Mouse (Mus musculus) c-Kit-positive CD71-negative TER-119-negative erythroid progenitor cells, embryonic 14.5 days (primary cell): ENCODE measurements around the gene Crispld2.

ENCODE experiments used
- DNase-seq: peaks from one replicate; pipeline ENCODE4 v3.0.0-alpha.2; 2013; ENCODE audit warnings: low read depth

Crispld2 gene

GRCm38 (mm10) chr8:120036111-120036510, 43.9 kb downstream of the Crispld2 start:
- DNase-seq, result no peak

GRCm38 (mm10) chr8:120036578-120036977, 44.3 kb downstream of the Crispld2 start:
- no peak for DNase-seq

DNA sequence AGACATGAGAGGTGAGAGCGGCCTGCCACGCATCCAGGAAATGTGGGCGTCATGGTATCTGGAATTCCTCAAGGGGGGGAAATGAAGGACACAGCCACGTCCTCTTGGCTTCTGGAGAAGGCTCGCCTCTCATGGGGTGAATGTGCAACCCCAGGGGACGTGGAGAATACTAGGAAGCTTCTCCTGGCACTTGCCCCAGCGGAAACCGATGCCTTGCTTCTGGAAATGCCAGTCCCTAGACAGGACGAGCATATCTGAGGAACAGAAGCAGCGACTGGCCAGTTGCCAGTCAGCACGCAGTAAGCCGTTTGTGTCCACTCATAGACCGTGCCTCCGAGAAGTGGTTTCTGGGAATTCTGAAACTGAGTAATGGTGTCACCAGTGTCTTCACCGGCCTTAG, 45.0 kb downstream of the Crispld2 start:
- DNase-seq, result no peak

- DNase-seq, result no peak
Observed at GRCm38 (mm10) chr8:120037611-120038010, 45.4 kb downstream of the Crispld2 start.

- DNase-seq, result no peak
Observed at GRCm38 (mm10) chr8:120038741-120039140, 46.5 kb downstream of the Crispld2 start.

DNA sequence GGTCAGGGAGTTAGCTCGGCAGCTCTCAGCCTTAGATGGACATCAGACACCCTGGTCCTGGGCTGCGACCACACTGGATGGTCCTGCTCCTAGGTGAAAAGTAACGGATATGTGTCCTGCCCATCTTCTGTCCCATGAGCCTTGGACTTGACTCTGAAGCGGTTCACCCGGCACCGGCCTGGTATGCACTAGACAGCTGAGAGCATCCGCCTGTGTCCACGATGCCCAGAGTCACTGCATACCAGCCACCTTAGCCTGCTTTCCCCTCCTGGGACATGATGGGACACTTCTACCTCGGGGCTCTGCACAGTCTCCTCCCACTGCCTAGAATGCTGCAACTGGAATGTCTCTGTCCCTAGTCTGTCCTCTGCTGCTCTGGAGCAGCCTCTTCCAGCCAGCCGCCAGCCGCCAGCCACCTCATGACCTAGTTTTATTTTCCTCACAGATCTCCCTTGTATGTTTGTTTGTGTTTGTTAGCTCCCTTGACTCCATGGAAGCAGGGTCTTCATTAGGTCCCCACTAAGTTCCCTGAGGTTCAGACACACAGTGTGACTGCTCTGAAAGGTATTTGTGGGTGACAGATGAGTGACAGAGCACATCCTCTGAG, 47.2 kb downstream of the Crispld2 start:
- DNase-seq, result no peak

DNA sequence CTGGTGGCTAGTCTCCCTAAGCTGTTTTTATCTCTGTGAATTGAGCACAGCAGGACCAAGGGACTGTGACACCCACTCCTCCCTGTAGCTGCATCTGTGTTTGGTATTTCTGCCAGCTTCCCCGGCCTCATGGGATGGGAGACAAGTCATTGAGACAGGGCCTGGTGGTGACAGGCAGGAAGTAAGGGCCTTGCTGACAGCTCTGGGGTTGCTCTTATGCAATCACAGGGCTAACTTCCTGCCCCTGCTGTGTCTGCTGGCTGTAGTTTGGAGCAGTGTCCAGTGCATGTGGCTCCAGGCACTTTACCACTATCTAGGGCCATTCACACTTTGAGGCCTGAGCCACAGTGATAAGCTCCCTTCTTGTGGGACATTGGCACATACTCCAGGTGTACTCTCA, 48.6 kb downstream of the Crispld2 start:
- no peak for DNase-seq

DNA sequence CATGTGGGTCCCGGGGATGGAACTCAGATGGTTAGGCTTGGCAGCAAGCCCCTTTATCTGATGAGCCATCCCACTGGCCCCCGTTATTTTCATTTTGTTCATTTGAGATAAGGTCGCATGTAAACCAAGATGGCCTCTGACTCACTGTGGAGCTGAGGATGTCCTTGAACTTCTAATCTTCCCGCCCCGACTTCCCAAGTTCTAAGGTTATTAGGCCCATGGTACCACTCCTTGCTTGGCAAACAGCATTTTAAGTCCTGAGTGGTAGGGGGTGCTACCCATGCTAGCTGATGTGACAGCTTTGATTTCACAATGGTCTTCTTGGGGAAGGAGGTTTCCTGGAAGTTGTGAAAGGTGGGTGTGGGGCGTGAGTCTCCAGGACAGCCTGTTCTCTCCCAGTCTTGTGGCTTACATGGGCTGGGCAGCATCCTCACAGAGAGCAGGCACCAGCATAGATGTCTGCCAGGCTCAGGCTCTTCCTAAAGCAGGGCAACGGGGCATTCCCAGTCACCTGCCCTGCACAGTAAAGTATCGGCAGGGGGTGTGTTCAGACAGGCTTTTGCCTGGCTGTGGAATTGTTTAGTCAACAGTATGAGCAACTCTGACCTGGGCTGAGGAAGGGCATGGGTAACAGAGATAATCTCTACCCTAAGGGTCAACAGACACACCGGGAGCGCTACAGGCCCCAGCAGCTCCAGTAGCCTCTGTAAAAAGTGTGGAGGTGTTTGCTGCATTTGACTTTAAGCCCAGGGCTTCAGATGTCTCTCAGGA, 50.5 kb downstream of the Crispld2 start:
- no peak for DNase-seq

- DNase-seq, result no peak
Observed at GRCm38 (mm10) chr8:120044907-120045306, 52.7 kb downstream of the Crispld2 start.

DNA sequence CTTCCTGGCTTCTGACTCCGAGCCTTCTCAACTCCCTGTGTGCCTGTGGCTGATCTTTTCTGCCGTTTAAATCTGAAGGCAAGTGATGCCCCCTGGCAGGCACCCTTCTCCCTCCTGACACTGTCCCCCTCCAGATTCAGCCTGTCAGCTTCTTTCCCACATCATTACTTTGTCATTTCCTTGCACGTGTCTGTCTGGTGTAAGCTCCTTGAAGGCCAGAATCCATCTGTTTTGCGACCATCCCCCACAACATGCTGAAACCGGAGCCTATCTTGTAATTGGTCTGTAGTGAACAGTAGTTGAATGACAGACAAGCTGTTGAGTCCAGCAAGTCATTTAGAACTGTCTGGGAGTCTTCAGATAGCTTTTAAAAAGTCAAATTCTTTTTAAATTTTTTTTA, 53.2 kb downstream of the Crispld2 start:
- no peak for DNase-seq

- DNase-seq, result no peak
Observed at GRCm38 (mm10) chr8:120046258-120047020, 54.2 kb downstream of the Crispld2 start.

GRCm38 (mm10) chr8:120049949-120050348, 57.7 kb downstream of the Crispld2 start:
- no peak for DNase-seq

- DNase-seq, result no peak
Observed at GRCm38 (mm10) chr8:120050376-120050775, 58.1 kb downstream of the Crispld2 start.

DNA sequence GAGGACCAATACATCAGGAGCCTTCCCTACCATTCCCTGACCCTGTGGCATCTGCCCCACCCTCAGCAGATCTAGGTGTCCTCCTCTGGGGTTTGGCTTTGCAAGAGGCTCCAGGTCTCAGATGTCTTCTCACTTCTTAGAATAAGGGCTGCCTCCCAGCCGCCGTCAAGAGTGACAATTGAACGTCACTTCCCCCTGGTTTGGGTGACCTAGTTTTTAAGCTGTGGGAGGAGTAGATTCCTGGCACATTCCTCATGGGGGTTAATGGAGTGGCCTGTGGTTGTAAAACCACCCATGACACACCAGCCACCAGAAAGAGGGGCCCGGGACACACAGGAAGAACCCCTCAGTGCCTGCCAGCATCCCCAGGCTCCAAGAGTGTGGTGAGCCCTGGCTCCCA, 58.8 kb downstream of the Crispld2 start:
- DNase-seq, result no peak

DNA sequence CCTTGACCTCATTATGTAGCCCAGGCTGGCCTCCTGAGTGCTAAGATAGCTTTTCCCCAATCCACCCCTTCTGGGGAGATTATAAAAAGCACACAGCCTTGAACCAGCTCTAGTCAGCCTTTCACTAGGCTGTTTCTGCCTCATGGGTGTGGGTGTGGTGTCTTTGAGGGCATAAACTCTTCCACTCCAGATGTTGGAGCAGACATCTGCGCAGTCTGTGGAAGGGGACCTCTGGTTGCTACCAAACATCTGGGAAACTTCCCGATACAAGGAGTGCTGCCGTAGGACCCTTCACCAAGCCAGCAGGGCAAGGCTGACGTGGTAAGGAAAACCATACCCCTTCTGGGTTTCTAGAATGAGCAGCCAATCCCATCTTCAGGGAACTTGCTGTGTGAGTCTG, 59.7 kb downstream of the Crispld2 start:
- no peak for DNase-seq

DNA sequence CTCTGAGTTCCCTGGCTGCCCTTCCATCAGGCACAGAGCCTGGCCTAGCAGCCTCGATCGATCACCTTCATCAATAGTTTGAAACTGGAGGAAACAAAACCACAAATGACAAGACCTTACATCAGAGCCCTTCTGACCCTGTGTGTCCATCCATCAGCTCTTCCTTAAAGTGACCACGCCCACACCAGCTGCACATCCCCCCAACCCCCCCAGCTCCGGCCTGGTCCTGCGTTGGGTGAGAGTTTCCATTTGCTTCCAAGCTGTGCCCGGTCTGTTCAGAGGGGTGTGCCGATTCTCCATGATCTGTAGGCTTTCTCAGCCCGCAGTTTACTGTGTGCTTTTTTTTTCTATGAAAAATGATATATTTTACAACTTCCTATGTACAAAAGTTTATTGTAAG, 60.1 kb downstream of the Crispld2 start:
- DNase-seq, result no peak

DNA sequence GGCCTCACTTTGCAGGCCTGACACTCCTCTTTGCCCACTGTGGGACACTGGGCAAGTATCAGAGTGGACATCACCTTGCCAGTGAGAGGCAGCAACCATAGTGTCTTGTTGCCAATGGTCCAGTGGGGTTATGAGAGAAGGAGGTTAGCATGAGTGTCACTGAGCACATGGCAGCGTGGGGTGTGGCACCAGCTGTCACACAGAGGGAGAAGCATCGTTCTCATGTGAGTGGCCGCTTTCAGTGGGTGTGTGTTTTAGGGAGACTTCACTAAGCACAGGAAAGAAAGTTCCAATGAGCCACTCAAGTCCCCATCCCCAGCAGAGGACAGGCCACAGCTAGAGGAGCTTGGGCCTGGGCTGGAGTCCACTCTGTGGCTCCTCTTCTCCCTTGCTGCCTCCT, 62.6 kb downstream of the Crispld2 start:
- DNase-seq, result no peak

- no peak for DNase-seq
Observed at GRCm38 (mm10) chr8:120057078-120057477, 64.8 kb downstream of the Crispld2 start.

DNA sequence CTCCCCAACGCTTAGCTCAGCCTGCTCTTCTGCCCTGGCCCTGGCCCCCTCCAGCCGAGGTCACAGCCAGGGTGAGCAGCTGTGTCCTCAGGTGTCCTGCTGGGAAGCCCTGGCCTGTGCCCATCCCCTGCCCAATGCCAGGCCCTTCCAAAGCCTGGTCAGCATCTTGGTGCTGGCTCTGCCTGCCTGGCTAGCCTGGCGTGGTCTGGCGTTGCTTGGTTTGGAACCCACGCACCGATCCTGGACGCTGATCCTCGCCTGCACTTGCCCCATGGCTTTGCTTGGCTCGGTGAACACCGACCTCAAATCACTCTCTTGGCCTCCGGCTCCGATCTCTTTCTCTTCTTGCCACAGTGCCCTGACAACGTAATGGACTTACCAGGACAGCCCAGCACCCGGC, 70.5 kb downstream of the Crispld2 start:
- DNase-seq, result no peak

DNA sequence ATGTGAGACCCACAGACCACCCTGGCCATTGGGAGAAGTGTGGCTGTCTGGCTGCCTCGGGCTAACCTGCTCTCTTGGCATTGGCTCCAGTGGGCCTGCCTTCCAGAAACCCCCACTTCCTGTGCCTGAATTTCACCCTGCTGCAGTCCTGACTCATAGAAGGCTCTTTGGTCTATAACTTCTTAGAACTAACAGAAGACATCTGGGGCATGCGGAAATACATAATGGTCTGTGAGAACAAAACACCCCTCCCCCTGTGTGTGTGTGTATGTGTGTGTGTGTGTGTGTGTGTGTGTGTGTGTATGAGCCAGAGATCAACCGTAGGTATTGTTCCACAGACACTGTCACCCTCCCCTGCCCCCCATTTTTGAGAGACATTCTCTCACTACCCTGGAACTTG, 71.1 kb downstream of the Crispld2 start:
- DNase-seq, result no peak

DNA sequence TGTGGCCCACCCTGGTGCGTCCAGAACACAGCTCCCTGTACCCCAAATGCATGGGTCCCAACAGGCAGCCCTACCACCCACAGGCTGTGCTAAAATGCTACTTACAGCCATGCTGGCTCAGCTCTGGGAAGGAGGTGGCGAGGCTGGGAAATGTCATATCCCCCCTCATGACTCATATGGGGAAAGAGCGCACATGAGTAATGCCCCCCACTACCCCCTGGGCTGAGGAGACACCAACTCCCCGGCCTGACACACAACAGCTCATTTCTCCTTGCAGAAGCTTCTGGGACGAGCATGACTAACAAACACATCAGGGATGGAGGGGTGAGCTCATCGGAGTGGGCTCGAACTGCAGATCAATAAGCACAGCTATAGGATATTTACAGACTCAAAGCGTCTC, 73.4 kb downstream of the Crispld2 start:
- no peak for DNase-seq

GRCm38 (mm10) chr8:120066226-120066625, 74.0 kb downstream of the Crispld2 start:
- no peak for DNase-seq
